Mouse (Mus musculus) MEL (cell line): ENCODE measurements around the gene Syt3. TPM values are rescaled to one million over a fixed set of nuclear protein-coding genes. Genes with fewer than 3 reads are reported as not detected.
A peak's percentile ranks its signal among the peaks of the same experiment; 100 is the strongest.

Experiments
- DNase-seq: peaks from one replicate; pipeline ENCODE4 v3.0.0; 2011; ENCODE audit warnings: low read depth, low spot score
- H3K27ac ChIP-seq: 2 replicates; pipeline ENCODE4 v1.5.1; 2012; ENCODE audit warnings: low read depth, mild to moderate bottlenecking, control low read depth, low read length, moderate library complexity; ENCODE audit not compliant: control insufficient read depth
- H3K27me3 ChIP-seq, 2 experiments: fragments of 150-350 bp in 1 of 2; sonication (generic) in 1 of 2; 2 replicates each; pipeline ENCODE4 v1.6.1; 2012; ENCODE audit warnings: low read length in 2 of 2, mild to moderate bottlenecking in 2 of 2, improper control_type of control experiment in 1 of 2, moderate library complexity in 1 of 2; ENCODE audit not compliant: insufficient read depth in 2 of 2, control insufficient read depth in 1 of 2
- H3K36me3 ChIP-seq, 2 experiments: 2 replicates each; pipeline ENCODE4 v1.6.1; 2012 to 2014; ENCODE audit warnings: low read length in 2 of 2, improper control_type of control experiment in 1 of 2, inconsistent platforms in 1 of 2, mild to moderate bottlenecking in 1 of 2; ENCODE audit not compliant: insufficient read depth in 2 of 2, control insufficient read depth in 1 of 2
- H3K4me1 ChIP-seq, 2 experiments: fragments of 150-350 bp in 1 of 2; sonication (generic) in 1 of 2; 2 replicates each; pipeline ENCODE4 v1.6.1; 2012; ENCODE audit warnings: low read length in 2 of 2, improper control_type of control experiment in 1 of 2, mild to moderate bottlenecking in 1 of 2; ENCODE audit not compliant: insufficient read depth in 2 of 2, control insufficient read depth in 1 of 2
- H3K4me3 ChIP-seq, 2 experiments: fragments of 150-350 bp in 1 of 2; sonication (generic) in 1 of 2; 2 replicates each; pipeline ENCODE4 v1.5.1; 2012; ENCODE audit warnings: low read depth in 2 of 2, low read length in 2 of 2, mild to moderate bottlenecking in 2 of 2, moderate library complexity in 2 of 2, control low read depth in 1 of 2, improper control_type of control experiment in 1 of 2; ENCODE audit not compliant: control insufficient read depth in 1 of 2, insufficient read depth in 1 of 2
- H3K79me2 ChIP-seq: 2 replicates; pipeline ENCODE4 v1.6.1; 2012; ENCODE audit warnings: mild to moderate bottlenecking, low read length, moderate library complexity; ENCODE audit not compliant: control insufficient read depth, poor library complexity, insufficient read depth
- H3K9ac ChIP-seq: 2 replicates; pipeline ENCODE4 v1.6.1; 2012; ENCODE audit warnings: low read depth, mild to moderate bottlenecking, control low read depth, low read length, moderate library complexity; ENCODE audit not compliant: control insufficient read depth, poor library complexity, severe bottlenecking
- H3K9me3 ChIP-seq: fragments of 150-350 bp; sonication (generic); replicated peaks from 2 replicates; pipeline ENCODE4 v1.6.1; 2012; ENCODE audit warnings: mild to moderate bottlenecking, low read length, improper control_type of control experiment, moderate library complexity; ENCODE audit not compliant: insufficient read depth
- CHD1 ChIP-seq: IDR thresholded peaks from 2 replicates; pipeline ENCODE4 v1.6.1; 2012; ENCODE audit warnings: low read depth, mild to moderate bottlenecking, inconsistent platforms, low read length, improper control_type of control experiment
- E2F4 ChIP-seq: IDR thresholded peaks from 2 replicates; pipeline ENCODE4 v1.6.1; 2011; ENCODE audit warnings: low read depth, low read length, improper control_type of control experiment, borderline replicate concordance
- GABPA ChIP-seq: IDR thresholded peaks from 2 replicates; pipeline ENCODE4 v1.6.1; 2012; ENCODE audit warnings: low read depth, mild to moderate bottlenecking, inconsistent platforms, low read length, improper control_type of control experiment, moderate library complexity
- HCFC1 ChIP-seq: IDR thresholded peaks from 2 replicates; pipeline ENCODE4 v1.6.1; 2012; ENCODE audit warnings: low read depth, mild to moderate bottlenecking, inconsistent platforms, low read length, improper control_type of control experiment, moderate library complexity
- JUND ChIP-seq: IDR thresholded peaks from 2 replicates; pipeline ENCODE4 v1.6.1; 2011; ENCODE audit warnings: low read depth, mild to moderate bottlenecking, improper control_type of control experiment, low read length
- MAFK ChIP-seq: IDR thresholded peaks from 2 replicates; pipeline ENCODE4 v1.6.1; 2011; ENCODE audit warnings: low read depth, mild to moderate bottlenecking, low read length, improper control_type of control experiment, borderline replicate concordance
- MEF2A ChIP-seq: IDR thresholded peaks from 2 replicates; pipeline ENCODE4 v1.6.1; 2014; ENCODE audit warnings: low read depth, mild to moderate bottlenecking, inconsistent platforms, low read length, improper control_type of control experiment; ENCODE audit not compliant: poor library complexity, insufficient replicate concordance, severe bottlenecking; ENCODE audit errors: extremely low read depth
- NELFE ChIP-seq: IDR thresholded peaks from 2 replicates; pipeline ENCODE4 v1.6.1; 2011; ENCODE audit warnings: low read depth, low read length, improper control_type of control experiment
- NRF1 ChIP-seq: IDR thresholded peaks from 2 replicates; pipeline ENCODE4 v1.6.1; 2014; ENCODE audit warnings: low read depth, mild to moderate bottlenecking, inconsistent platforms, low read length, improper control_type of control experiment, moderate library complexity; ENCODE audit not compliant: poor library complexity, insufficient read depth, severe bottlenecking
- POLR2A ChIP-seq, 2 experiments: IDR thresholded peaks; 2 replicates each; pipeline ENCODE4 v1.6.1; 2011 to 2012; ENCODE audit warnings: low read length in 2 of 2, mild to moderate bottlenecking in 2 of 2, control low read depth in 1 of 2, improper control_type of control experiment in 1 of 2, low read depth in 1 of 2, moderate library complexity in 1 of 2; ENCODE audit not compliant: control insufficient read depth in 1 of 2, insufficient read depth in 1 of 2, poor library complexity in 1 of 2
- POLR2AphosphoS2 ChIP-seq: IDR thresholded peaks from 2 replicates; pipeline ENCODE4 v1.6.1; 2011; ENCODE audit warnings: low read length, improper control_type of control experiment
- POLR2AphosphoS5 ChIP-seq: IDR thresholded peaks from 2 replicates; pipeline ENCODE4 v1.6.1; 2012; ENCODE audit warnings: low read depth, borderline replicate concordance, mild to moderate bottlenecking, inconsistent platforms, low read length, moderate library complexity, mixed read lengths
- RCOR1 ChIP-seq: IDR thresholded peaks from 2 replicates; pipeline ENCODE4 v1.6.1; 2012; ENCODE audit warnings: low read depth, mild to moderate bottlenecking, inconsistent platforms, low read length, improper control_type of control experiment
- SMC3 ChIP-seq: IDR thresholded peaks from 2 replicates; pipeline ENCODE4 v1.6.1; 2011; ENCODE audit warnings: low read depth, low read length, improper control_type of control experiment
- TBP ChIP-seq: IDR thresholded peaks from 2 replicates; pipeline ENCODE4 v1.8.0; 2011; ENCODE audit warnings: low read depth, low read length, improper control_type of control experiment
- TCF12 ChIP-seq: IDR thresholded peaks from 2 replicates; pipeline ENCODE4 v1.6.1; 2014; ENCODE audit warnings: low read depth, mild to moderate bottlenecking, inconsistent platforms, low read length, improper control_type of control experiment, moderate library complexity
- UBTF ChIP-seq: IDR thresholded peaks from 2 replicates; pipeline ENCODE4 v1.6.1; 2012; ENCODE audit warnings: low read depth, mild to moderate bottlenecking, inconsistent platforms, low read length, improper control_type of control experiment, moderate library complexity, borderline replicate concordance; ENCODE audit not compliant: insufficient read depth
- USF1 ChIP-seq: IDR thresholded peaks from 2 replicates; pipeline ENCODE4 v1.6.1; 2014; ENCODE audit warnings: low read depth, mild to moderate bottlenecking, inconsistent platforms, low read length, improper control_type of control experiment, moderate library complexity
- USF2 ChIP-seq, 2 experiments: IDR thresholded peaks; 2 replicates each; pipeline ENCODE4 v1.6.1; 2011 to 2012; ENCODE audit warnings: improper control_type of control experiment in 2 of 2, low read length in 2 of 2, borderline replicate concordance in 1 of 2, inconsistent platforms in 1 of 2, low read depth in 1 of 2, mild to moderate bottlenecking in 1 of 2; ENCODE audit not compliant: insufficient read depth in 1 of 2
- ZC3H11A ChIP-seq: IDR thresholded peaks from 2 replicates; pipeline ENCODE4 v1.6.1; 2012; ENCODE audit warnings: low read depth, mild to moderate bottlenecking, inconsistent platforms, low read length, improper control_type of control experiment
- ZMIZ1 ChIP-seq: IDR thresholded peaks from 2 replicates; pipeline ENCODE4 v1.6.1; 2012; ENCODE audit warnings: low read depth, mild to moderate bottlenecking, inconsistent platforms, low read length, improper control_type of control experiment, moderate library complexity
- polyA plus RNA-seq, 2 experiments: library from polyadenylated mRNA; stranded (reverse) in 1 of 2; unstranded in 1 of 2; fragments of >175 nt in 1 of 2; fragments of >200 nt in 1 of 2; gene quantifications; 2 replicates each; pipeline versions ENCODE4 v1.2.1 to v1.2.4; 2012; ENCODE audit warnings: low replicate concordance in 2 of 2, low read depth in 1 of 2; ENCODE audit not compliant: insufficient read length in 2 of 2, insufficient read depth in 1 of 2, missing spikeins in 1 of 2
- total RNA-seq: library from RNA; depleted of rRNA; stranded (reverse); fragments of 300-350 nt; gene quantifications from 2 replicates; pipeline ENCODE4 v1.2.3, GENCODE M21; 2012

Gene Syt3
- total and polyA plus RNA-seq, 3 experiments: 0.08 to 0.56 TPM; not detected in 1

GRCm38 (mm10) chr7:44358886-44359654, 24.8 kb upstream of the Syt3 start:
- Histone ChIP-seq H3K27me3 (no peaks in the 10 kb centered on the region), H3K4me1 (peaks cover 0 to 6% of the 10 kb centered on the region in 2 experiments; a peak in 1 of 4 replicates), H3K9ac (no peak overlapping the region), H3K36me3 (peaks cover 0 to 2% of the 10 kb centered on the region in 2 experiments; a peak in 1 of 4 replicates), H3K4me3 (no peak overlapping the region; a peak in 1 of 4 replicates), H3K27ac (no peak overlapping the region), H3K9me3 (no peaks in the 10 kb centered on the region), H3K79me2 (no peaks in the 10 kb centered on the region)
- TF ChIP-seq HCFC1 (0 out of 2 replicates have a peak, but pooled peaks have one; percentile 4), USF1 (no peak)
- DNase-seq: peak; percentile 21

- peak overlapping the region; percentile 53 to 54 for H3K4me3 ChIP-seq
- H3K9me3 ChIP-seq: no peaks in the 10 kb centered on the region
- no peaks in the 10 kb centered on the region for H3K79me2 ChIP-seq
- H3K4me1 ChIP-seq: peaks cover 0 to 6% of the 10 kb centered on the region in 2 experiments; a peak in 1 of 4 replicates
- TF ChIP-seq TCF12: no peak
- no peak for TF ChIP-seq JUND
- no peak for TF ChIP-seq UBTF
- no peak for TF ChIP-seq ZC3H11A
- TF ChIP-seq POLR2AphosphoS5: no peak
- TF ChIP-seq HCFC1: peak; percentile 59; the same call in 1 of the 2 replicates
- TF ChIP-seq TBP: 0 out of 2 replicates have a peak, but pooled peaks have one; percentile 11
- no peak for TF ChIP-seq RCOR1
- TF ChIP-seq NELFE: peak; percentile 54
- TF ChIP-seq POLR2AphosphoS2: peak; percentile 96
- no peak for TF ChIP-seq CHD1
- TF ChIP-seq MAFK: no peak
- TF ChIP-seq E2F4: no peak
- no peak for TF ChIP-seq GABPA
- peak; percentile 74 for TF ChIP-seq NRF1
- no peak for TF ChIP-seq USF2 (IDR thresholded peaks at IDR 0.05; ENCODE audit: borderline replicate concordance in 1 of 2, insufficient read depth in 1 of 2, low read depth in 1 of 2, low read length in 2 of 2)
- no peak for TF ChIP-seq SMC3
- TF ChIP-seq POLR2A (IDR thresholded peaks at IDR 0.05; ENCODE audit: control insufficient read depth in 1 of 2, insufficient read depth in 1 of 2, low read depth in 1 of 2, low read length in 2 of 2, poor library complexity in 1 of 2): peak; percentile 22 to 74; a peak in 2 of 4 replicates
- TF ChIP-seq ZMIZ1: no peak
- no peak for TF ChIP-seq MEF2A
- no peak overlapping the region for H3K27ac ChIP-seq
- DNase-seq: peak; percentile 90
- peaks cover 0 to 2% of the 10 kb centered on the region in 2 experiments; a peak in 1 of 4 replicates for H3K36me3 ChIP-seq
- H3K9ac ChIP-seq: peak overlapping the region; percentile 53
- H3K27me3 ChIP-seq: no peaks in the 10 kb centered on the region; a peak in 1 of 4 replicates
These were observed 23.8 kb upstream of the Syt3 start for GRCm38 (mm10) chr7:44359908-44360672.
